Mouse (Mus musculus): ENCODE results near the gene Gpr62. TPM values are rescaled to one million over a fixed set of nuclear protein-coding genes. Genes with fewer than 3 reads are reported as not detected.

Gene Gpr62
- total RNA-seq, 2 experiments from 2014 or later: 0.30 TPM; not detected in 1

DNA sequence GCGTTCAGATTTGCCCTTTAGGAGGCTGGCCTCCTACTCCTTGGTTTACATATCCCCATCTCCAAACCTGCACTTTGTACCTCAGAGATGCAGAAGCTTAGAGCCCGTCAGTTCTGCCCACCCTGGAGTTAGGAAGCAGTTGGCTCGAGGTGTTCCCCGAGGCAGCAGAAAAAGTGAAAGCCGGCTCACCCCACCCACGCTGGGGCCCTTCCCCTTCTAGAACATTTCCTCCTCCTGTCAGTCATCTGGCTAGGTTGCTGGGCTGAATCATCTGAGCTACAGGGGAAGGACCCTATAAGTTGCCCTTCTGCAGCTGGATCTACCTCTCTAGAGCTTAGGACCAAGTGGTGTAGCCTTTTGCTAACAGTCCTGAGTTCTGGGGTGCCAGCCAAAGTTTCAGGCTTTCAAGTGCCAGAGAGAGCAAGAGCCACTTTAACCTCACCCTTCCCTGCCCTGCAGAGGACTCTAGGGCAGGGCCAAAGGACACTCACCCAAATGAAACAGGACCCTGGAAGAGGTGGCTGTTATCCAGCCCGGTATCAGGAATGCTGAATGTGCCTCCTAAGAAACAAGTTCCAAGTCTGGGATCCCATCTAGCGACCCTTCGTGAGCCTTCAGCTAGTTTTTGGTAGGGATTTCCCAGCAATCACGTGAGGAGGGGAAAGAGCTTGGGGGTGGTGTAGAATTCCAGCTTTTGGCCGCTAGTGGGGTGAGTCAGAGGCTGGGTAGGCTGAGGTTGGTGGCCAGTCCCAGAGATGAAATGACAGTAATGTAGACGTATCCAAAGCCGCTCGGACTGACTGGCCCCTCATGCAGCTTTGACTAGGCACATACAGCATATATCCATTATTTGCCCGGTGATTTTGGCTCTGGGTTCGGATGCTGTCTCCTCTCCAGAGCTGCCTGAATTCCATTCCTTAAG, 10.5 kb upstream of the Gpr62 start:
- intact Hi-C loops (cut with DNase I): loop anchor here (2.0 to 5.0 kb wide), 4 partner anchors 27 to 187 kb away; partner anchors contain the start of gene Dusp7

DNA sequence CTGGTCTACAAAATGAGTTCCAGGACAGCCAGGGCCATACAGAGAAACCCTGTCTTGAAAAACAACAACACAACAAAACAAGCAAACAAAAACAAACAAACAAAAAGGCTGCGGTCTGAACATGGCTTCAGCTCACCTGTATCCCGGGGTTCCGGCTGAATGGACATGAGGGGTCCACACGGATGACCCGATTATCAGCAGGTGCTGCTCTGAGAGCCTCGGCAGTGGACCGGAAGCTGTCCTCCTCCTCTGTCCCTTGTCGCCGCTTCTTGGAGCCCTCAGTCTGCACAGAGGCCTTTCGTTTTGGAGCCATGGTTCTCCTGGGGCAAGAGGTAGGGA, 9.9 kb upstream of the Gpr62 start, which contains the start of gene Rrp9:
Rrp9 (plus strand) TSS at position 301 of the 339 bp plus-strand sequence.
- intact Hi-C loops (cut with DNase I): loop anchor here (2.0 to 5.0 kb wide), 4 partner anchors 27 to 187 kb away; partner anchors contain the start of gene Dusp7
- DNase-seq: peak in 1 of 2 experiments; percentile 6

More for the DNA sequence above, 10.5 kb upstream of the Gpr62 start:
- DNase-seq: peak; percentile 64 to 72

GRCm38 (mm10) chr9:106475046-106475445, 9.3 kb upstream of the Gpr62 start:
- peak; percentile 22 to 23 for DNase-seq
- intact Hi-C loops (cut with DNase I): loop anchor here (5.0 kb wide), 2 partner anchors 108 to 173 kb away; partner anchors contain the start of gene Dusp7

- intact Hi-C loops (cut with DNase I): no loop called here
- DNase-seq: peak; percentile 58 to 64
Measured at GRCm38 (mm10) chr9:106474456-106474855, 8.7 kb upstream of the Gpr62 start.

GRCm38 (mm10) chr9:106473753-106474105, 8.0 kb upstream of the Gpr62 start:
- peak; percentile 5 to 15 for DNase-seq
- intact Hi-C loops (cut with DNase I): no loop called here

GRCm38 (mm10) chr9:106473081-106473752, 7.5 kb upstream of the Gpr62 start:
- DNase-seq: peak; percentile 9 to 23
- intact Hi-C loops (cut with DNase I): no loop called here

GRCm38 (mm10) chr9:106472321-106472720, 6.6 kb upstream of the Gpr62 start:
- intact Hi-C loops (cut with DNase I): no loop called here
- peak in 1 of 2 experiments; percentile 5 for DNase-seq

DNA sequence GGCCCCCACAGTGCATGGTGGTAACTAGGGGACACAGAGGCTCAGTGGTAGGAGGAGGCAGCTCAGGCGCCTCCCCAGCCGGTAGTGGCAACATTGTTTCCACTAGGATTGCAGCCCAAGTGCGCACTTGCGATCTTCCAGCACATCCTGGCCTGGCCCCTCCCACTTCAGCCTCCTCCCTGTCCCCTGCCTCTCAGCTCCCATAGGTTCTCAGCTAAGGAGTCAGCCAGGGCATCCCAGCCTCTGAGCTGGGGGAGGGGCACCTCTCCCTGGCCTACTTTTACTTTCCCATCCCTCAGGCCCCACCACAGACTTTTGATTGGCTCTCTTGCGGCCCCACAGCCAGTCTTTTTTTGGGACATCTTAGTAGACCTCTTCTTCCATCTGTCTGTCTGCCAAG, 6.2 kb upstream of the Gpr62 start:
- intact Hi-C loops (cut with DNase I): no loop called here
- peak in 1 of 2 experiments; percentile 66 for DNase-seq

DNA sequence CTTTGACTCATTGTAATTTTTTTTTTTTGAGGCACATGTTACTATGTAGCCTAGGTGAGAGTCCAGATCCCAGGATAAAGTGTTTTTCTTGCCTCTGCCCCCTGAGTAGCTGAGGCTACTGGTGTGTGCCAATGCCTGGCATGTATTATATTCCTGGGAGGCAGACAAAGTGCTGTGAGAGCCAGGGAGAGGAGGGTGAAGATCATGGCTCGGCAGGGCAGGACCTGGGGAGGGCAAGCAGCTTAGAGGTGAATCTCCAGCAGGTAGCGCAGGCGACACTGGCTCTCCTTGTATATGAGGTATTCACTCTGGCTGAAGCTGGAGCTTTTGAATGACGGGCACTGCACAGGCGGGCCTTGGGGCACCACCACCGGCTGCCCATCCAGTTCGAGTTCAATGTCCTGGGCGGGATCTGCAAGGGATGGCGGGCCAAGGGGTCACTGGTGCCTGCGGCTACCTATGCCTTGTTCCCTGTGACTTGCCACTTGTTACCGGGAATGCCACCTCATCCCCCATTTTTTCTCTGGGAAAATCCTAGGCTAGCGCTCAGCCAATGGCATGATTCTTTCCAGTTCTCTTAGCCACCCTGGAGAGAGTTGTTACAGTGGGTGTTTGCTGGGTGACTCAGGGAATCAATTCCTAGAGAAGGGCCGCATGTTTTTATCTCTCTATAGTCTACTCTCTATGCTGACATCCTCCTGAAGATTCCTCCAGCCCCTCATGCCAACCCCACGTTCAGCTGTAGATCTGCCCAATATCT, 5.4 kb upstream of the Gpr62 start:
- DNase-seq: peak in 1 of 2 experiments; percentile 5
- intact Hi-C loops (cut with DNase I): no loop called here

DNA sequence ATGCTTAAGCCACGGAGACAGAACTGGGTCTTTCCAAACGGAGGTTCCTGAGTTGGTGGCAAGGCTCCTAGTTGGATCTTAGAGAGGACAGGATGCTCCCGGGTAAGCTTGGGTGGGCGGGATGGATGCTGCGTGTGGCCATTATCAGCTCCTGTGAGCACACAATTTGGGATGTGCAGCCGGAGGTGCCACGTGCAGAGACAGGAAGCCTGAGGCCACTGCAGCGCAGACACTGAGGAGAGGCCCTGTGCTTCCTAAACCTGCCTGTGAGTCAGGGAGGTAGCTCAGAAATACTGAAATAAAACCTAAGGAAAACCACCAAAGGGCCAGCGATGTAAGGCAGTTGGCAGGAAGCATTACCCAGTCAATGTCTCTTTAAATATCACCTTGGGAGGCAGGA, 4.0 kb upstream of the Gpr62 start:
- no peak for DNase-seq
- intact Hi-C loops (cut with DNase I): no loop called here

DNA sequence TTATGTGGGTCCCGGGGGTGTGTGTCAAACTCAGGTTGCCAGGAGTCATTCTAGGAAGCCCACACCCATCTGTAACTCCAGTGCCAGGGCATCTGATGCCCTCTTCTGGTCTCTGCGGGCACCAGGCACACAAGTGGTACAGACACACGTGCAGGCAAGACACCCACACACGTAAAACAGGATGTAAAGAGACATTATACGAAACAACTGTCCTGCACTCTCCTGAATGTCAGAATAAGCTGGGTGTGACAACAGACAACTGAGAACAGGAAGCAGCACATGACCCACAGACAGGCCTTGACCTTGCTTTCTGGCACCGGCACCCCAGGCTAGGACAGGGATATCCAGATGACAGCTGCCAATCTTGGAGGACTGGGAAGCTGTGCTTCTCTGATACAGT, 3.6 kb upstream of the Gpr62 start:
- peak in 1 of 2 experiments; percentile 4 for DNase-seq
- intact Hi-C loops (cut with DNase I): no loop called here

DNA sequence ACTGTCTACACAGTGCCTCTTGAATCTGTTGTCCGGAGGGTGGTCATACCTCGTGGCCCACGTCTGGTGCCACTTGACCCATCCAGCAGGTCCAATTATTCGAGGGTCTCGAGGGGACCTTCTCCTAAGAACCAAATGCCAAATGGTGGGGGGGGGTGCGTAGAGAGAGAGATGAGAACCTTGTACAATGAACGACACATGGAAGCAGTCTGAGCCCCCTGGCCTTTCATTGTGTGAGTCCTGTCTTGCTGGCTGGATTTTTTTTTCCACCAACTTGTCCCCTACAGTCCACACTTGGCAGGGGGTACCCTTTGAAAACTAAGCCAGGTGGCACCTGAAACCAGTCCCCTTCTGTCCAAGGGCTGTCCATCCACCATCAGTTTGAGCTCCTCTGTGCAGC, 2.0 kb upstream of the Gpr62 start:
- intact Hi-C loops (cut with DNase I): no loop called here
- DNase-seq: no peak

GRCm38 (mm10) chr9:106466721-106467120, 983 bp upstream of the Gpr62 start:
- intact Hi-C loops (cut with DNase I): no loop called here
- no peak for DNase-seq

DNA sequence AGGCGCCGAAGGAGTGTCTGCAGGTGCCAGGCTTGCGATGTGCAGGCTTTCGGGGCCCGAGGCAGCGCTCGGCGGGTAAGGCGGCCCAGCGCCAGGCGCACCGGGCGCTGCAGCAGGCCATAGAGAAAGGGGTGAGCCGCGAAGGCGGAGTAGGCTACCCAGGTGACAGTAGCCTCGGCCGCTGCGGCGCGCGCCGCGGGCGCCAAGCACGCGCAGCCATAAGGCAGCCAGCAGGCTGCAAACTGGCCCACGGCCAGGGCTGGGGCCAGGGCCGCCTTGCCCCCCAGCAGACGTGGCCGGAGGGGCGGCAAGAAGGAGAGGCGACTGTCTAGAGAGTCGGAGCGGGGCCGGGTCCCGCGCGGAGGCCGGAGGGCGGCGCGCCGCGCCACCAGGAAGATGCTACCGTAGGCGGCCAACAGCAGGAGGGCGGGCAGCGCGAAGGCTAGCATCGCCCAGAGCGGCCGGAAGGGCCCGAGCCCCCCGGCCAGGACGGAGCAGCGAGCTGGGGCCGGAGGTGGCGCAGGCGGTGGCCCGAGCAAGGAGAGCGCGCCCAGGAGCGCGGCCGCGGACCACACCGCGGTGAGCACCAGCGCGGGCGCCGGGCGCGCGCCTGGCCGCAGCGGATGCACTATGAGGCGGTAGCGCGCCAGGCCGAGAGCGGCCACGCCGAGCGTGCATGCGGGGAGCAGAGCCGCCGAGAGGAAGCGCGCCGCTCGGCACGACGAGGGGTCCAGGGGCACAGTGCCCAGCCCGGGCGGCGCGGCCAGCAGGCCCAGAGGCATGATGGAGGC, 792 bp downstream of the Gpr62 start:
- intact Hi-C loops (cut with DNase I): no loop called here
- DNase-seq: peak in 1 of 2 experiments; percentile 12

DNA sequence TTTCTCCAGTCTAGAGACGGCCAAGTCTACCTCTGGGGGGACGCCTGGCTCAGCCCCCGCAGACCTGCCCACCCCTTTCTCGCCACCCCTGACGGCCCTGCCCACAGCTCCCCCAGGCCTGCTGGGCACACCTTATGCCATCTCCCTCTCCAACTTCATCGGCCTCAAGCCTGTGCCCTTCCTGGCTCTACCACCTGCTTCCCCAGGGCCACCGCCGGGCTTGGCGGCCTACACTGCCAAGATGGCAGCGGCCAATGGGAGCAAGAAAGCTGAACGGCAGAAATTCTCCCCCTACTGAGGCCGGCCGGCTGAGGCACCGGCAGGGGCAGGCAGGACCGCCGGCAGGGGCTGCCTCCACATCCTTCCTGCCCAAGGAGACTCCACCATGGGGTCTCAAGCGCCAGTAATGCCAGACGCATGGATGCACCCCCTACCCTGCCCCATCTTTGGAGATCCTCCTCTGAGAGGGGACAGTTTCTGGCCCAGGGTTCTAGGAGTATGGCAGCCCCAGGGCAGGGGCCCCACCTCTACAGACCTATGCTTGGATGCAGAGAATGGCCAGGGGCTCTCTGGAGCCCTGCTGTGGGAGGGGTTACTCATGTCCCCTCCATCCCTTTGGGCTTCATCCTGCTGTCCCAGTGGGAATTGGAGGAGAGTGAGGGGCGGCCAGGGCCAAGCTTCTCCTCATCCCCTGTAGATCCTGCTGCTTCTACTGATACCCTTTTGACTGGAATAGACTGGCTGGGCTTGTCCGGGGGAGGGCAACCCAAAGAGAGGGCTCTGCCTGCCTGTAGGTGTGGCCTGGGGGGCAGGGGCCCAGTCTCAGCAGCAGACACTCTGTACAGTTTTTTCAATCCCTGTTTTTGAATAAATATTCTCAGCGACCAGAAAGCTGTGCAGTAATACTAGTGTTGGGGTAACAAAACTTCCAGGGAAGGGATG, 2.3 kb downstream of the Gpr62 start:
- DNase-seq: no peak
- intact Hi-C loops (cut with DNase I): no loop called here

DNA sequence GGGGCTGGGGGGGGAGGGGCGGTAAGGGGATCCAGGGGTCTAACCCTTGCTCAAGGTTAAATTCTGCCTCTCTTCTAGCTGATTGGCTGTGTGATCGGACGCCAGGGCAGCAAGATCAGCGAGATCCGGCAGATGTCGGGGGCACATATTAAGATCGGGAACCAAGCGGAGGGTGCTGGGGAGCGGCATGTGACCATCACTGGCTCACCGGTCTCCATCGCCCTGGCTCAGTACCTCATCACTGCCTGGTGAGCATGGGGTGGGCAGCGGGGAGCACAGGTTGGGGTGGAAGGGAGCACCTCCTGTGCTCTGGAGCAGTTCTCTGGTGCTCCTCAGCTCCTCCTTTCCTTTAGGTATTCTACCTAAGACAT, 3.3 kb downstream of the Gpr62 start:
- DNase-seq: no peak
- intact Hi-C loops (cut with DNase I): no loop called here

- no peak for DNase-seq
- intact Hi-C loops (cut with DNase I): no loop called here
Measured at GRCm38 (mm10) chr9:106461641-106462429, 3.9 kb downstream of the Gpr62 start.

DNA sequence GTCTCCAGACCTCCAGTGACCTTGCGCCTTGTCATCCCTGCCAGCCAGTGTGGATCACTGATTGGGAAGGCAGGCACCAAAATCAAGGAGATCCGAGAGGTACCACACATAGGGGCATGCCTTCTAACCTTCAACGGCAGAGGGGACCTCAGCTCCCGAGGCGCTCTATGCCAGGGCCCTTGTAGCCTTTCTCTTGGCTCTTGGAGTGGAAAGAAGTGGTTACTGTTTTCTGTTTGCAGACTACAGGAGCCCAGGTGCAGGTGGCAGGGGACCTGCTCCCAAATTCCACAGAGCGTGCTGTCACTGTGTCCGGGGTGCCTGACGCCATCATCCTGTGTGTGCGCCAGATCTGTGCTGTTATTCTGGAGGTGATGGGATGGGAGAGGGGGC, 4.7 kb downstream of the Gpr62 start:
- intact Hi-C loops (cut with DNase I): no loop called here
- DNase-seq: no peak
